Mouse (Mus musculus) neural tube, postnatal 0 days (tissue): ENCODE measurements around the gene Mettl14. TPM values are rescaled to one million over a fixed set of nuclear protein-coding genes. Genes with fewer than 3 reads are reported as not detected.

Source experiments
- polyA plus RNA-seq: library from polyadenylated mRNA; unstranded; fragments of >200 nt; fragmentation: Nextera tagmentation; extraction: Ambion mirVana; gene quantifications from 2 replicates; pipeline ENCODE4 v1.2.1, GENCODE M21; 2015

Gene Mettl14
- polyA plus RNA-seq, result 15.7 and 16.5 TPM in 2 replicates

DNA sequence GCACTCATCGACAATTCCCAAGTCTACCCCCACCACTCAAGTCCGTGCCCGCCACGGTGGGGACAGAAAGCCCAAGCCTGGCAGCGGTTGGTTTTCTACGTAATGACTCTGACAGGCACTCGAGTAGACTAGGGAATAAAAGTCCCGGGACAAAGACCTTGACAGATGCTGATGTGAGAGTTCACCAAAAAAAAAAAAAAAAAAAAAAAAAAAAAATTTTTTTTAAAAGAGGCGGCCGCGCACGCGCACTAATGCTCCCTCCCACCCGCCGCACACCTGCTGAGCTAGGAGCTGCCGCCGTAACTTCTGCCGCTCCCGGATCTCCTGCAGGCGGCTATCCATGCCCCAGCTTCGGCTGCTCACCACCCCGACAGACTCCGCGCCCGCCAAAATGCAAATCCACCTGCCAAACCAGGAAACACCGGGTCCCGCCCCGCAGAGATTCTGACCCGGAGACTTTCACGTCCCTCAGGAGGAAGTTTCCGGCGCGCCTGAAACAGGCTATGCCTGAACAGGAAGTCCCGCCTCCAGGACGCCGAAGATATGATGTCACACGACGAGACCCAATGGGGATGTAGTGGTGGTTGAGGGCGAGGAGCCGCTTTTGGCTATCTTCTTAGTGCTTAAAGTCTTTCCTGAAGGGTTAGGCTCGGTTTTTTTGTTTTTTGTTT lies at the start of gene Mettl14:
Mettl14 (minus strand) TSS at position 623 of the 671 bp plus-strand sequence.

Other genes starting within 250 kb of the Mettl14 start
- gene Synpo2, start 150.0 kb downstream of the Mettl14 start, polyA plus RNA-seq, result 1.8 and 1.9 TPM in 2 replicates
- gene Sec24d, start 118.7 kb downstream of the Mettl14 start, polyA plus RNA-seq, result 15.3 and 15.7 TPM in 2 replicates
- 33.9 and 38.5 TPM in 2 replicates for gene Prss12, start 60.8 kb upstream of the Mettl14 start, polyA plus RNA-seq